Mouse (Mus musculus): ENCODE data around the gene Morc4. TPM values are rescaled to one million over a fixed set of nuclear protein-coding genes. Genes with fewer than 3 reads are reported as not detected.

Gene Morc4
- total RNA-seq, 2 experiments from 2014 or later: 4.8 to 5.8 TPM

DNA sequence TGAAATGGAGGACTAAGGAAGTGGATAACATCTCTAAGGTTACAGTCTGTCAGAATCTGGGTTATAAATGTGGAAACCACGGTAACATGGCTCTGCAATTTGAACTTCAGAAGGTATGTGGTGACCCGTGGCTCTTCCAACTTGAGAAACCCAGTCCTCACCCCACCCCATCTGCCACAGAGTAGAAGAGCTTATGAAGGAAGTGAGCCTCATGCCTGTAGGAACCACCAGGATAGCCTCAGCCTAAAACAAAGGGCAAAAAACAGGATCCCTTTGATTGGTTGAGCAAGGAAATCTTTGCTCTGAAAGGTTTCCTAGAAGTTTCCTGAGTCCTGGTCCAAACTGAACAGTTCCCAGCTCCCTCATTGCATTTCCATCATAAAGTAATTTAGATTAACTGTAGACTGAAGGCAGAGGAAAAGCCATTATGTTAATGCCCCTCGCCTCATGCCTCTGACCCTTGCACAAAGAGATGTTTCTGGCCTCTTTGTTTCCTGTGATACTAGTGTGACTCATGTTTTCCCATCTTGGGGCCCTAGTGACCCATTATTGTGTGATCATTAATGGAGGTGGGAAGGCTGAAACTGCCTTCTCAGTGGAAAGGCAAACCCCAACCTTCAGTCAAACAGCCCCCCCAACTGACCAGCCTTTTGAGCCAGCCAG lies 58.7 kb downstream of the Morc4 start:
- intact Hi-C loops (cut with DNase I): no loop called here
- DNase-seq (ENCODE audit: extremely low spot score in 1 of 2, low spot score in 2 of 2): no peak

DNA sequence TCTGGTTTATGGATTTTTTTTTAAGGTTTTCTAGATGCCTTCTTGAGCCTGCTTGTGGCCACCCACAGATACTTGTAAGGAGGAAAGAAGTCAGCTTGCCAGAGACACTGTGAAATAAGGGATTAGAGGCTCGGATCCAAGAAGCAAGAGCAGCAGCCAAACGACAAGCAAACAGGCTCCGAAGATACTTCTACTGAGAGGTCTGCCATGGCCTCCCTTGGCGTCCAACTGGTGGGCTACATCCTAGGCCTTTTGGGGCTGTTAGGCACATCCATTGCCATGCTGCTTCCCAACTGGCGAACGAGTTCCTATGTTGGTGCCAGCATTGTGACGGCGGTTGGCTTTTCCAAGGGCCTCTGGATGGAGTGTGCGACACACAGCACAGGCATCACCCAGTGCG lies 63.0 kb downstream of the Morc4 start:
- intact Hi-C loops (cut with DNase I): no loop called here
- DNase-seq (ENCODE audit: extremely low spot score in 1 of 2, low spot score in 2 of 2): no peak

DNA sequence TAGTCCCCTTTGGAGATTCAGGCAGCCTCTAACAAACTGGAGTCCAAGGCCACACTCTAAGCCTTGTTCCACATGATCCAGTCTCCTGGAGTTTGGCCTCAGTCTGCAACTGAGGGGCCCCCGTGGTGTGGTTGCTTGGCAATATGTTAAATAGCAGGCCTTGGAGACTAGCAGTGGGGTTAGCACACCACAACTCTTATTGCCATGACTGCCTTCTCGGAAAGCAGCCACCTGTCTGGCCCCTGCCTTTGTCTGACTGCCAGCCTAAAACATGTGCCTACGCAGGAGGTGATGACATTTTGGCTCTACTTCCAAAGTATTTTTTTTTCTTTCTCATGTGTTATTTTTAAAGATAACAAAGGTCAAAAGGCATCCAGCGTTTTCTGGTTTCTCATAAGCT lies 63.4 kb downstream of the Morc4 start:
- intact Hi-C loops (cut with DNase I): no loop called here
- DNase-seq (ENCODE audit: extremely low spot score in 1 of 2, low spot score in 2 of 2): peak in 1 of 2 experiments; percentile 8

DNA sequence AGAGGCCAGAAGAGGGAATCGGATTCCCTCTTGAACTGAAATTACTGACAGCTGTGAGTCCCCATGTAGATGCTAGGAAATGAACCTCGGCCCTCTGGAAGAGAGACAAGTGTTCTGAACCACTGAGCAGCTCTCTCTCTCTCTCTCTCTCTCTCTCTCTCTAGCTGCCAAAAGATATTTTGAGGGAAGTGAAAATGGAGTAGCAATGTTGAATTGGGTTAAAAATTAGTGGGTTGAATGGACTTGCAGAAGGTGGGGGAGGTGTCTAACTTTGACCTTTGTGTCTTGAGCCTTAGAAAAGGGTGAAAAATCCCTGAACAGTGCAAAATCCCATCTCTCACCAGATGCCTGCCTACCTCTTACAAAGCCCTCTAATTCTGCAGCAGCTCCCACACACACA lies 64.1 kb downstream of the Morc4 start:
- DNase-seq (ENCODE audit: extremely low spot score in 1 of 2, low spot score in 2 of 2): no peak
- intact Hi-C loops (cut with DNase I): no loop called here

DNA sequence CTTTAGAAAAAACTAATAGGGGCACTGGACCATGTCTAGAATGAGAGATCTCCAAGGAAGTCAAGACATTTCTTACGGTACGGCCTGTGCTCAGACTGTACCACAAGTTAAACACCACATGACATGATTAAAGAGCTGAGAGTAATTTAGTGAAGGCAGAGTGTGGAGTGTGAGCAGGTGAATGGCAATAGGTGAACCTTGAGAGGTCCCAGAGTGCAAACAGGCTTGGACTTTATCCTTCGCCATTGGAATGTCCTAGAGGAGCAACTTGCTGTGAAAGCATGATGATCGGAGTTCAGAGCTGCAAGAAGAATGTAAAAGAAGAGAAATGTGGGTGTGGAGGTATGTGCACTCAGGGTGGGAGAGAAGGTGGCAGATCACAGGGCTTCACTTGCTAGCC lies 65.6 kb downstream of the Morc4 start:
- intact Hi-C loops (cut with DNase I): no loop called here
- DNase-seq (ENCODE audit: extremely low spot score in 1 of 2, low spot score in 2 of 2): no peak

DNA sequence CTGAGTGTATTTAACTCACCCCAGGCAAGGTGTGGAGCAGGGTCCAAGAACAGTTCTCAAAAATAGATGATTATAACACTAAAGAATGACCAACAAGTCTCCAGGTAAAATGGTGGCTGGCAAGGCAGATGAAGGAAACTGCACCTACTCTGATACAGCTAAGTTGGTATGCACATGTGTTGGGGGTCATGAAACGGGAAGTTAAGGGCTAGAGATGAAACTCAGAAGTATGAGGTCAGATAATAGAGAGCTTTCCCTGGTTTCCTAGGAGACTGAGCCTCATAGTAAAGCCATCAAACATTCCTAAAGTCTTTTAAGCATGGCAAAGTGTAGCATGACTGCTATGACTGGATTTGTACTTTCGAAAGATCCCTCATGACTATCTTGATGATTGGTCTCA lies 68.4 kb downstream of the Morc4 start:
- no peak for DNase-seq (ENCODE audit: extremely low spot score in 1 of 2, low spot score in 2 of 2)
- intact Hi-C loops (cut with DNase I): no loop called here

DNA sequence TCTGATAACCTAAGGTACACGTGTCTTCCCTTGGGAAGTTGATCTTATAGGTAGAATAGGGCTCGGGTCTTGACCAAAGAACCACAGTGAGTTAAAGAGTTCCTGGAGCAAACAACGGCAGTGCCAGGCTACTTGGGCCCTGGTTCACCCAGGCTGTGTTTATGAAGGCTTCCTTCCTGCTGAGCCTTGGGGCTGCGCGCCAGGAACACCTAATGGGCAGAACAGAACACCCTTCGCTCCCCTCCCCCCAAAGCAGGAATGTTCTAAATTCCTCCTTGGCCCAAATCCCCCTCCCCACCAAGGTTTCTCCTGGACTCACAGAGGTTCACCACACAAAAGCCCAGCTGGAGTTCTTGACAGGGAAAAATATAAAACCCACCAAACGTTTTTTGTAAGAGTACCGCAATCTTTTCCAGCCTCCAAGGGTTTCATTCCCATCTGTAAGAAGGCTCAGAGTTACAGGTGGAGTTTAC lies 71.0 kb downstream of the Morc4 start, which contains the start of gene Cldn2:
Gene Cldn2 (plus strand): TSS at position 423 of the 473 bp plus-strand sequence.
- intact Hi-C loops (cut with DNase I): no loop called here
- peak in 1 of 2 experiments; percentile 24 for DNase-seq (ENCODE audit: extremely low spot score in 1 of 2, low spot score in 2 of 2)

DNA sequence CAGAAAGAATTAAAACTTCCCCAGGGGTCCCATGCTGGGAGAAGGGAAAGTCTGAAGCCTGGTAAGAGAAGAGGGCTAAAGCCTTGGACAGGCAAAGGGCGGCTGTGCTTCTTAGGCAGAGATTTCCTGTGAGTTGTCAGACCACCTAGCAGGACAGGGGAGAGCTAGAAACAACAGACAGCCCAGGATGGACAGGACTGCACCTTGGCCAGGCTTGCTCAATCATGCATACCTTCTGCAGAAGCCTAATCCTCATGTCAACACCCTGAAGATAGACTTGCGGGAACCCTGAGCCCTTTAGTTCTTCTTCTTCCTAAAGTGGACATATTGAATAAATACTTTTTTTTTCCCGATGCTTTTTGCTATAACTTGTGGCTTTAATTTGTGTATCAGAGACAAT lies 71.5 kb downstream of the Morc4 start:
- DNase-seq (ENCODE audit: extremely low spot score in 1 of 2, low spot score in 2 of 2): no peak
- intact Hi-C loops (cut with DNase I): no loop called here

DNA sequence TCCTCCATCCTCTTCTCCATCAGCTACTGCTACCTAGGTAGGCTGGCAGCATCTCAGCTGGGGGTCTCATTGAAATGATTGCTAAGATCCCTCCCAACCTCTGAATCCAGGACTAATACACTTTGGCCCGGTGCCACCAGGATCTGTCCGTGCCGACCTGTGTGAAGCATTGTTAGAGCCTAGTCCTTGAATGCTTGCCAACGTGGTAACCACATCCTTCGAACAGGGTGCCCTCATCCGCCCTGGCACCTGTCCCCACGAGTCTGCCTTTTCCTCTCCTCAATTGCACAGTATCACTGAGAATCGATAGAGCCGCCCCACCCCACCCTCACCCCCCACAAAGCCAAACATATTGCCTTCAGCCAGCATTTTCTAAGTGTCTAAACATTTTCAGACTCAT lies 73.6 kb downstream of the Morc4 start:
- intact Hi-C loops (cut with DNase I): no loop called here
- DNase-seq (ENCODE audit: extremely low spot score in 1 of 2, low spot score in 2 of 2): peak in 1 of 2 experiments; percentile 16

DNA sequence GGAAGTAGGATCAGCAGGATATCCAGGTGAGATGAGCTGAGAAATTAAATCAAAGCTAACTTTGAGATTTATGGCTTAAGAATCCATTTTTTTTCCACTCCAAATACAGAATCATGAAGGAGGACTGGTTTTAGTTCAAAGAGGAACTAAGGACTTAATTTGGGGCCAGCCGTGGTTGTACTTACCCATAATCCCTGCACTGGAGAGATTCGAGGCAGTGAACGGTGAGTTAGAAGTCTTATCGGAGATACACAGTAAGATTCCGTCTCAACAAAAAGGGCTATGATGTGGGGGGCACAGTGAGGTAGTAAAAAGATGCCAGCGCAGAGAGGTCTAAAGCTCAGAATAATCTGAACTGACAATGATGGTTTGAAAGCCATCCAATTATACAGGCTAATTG lies 75.4 kb downstream of the Morc4 start:
- intact Hi-C loops (cut with DNase I): no loop called here
- DNase-seq (ENCODE audit: extremely low spot score in 1 of 2, low spot score in 2 of 2): no peak

DNA sequence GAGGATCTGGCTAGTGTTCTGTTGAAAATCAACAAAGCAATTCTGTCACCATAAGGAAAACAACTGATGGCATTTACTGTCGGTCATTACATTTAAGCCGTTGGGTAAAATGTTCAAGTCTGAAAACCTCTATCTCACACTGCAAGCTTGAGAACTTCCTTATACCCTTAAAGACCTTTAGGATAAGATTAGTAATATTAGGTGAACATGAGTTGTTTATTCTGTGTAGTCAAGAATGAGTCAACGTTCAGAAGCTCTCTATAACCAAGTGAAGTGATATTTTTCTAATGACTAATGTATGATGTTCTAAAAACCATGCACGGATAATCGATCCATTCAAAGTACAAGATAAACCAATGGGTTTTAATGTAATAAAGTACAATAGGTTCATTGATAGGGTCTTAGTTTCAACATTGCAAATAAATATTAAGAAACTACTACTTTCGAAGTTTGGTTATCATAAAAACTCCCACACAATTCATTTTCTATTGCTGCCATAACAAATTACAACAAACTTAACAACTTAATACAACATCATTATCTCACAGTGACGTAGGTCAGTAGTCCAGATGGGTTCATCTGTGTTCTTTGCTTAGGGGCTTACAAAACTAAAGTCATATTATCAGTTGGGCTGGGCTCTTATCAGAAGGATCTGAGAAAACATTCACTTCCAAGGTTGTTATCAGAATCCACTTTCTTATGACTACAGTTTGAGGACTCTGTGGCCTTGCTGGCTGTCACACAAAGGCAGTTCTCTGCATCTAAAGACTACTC lies 77.2 kb downstream of the Morc4 start:
- DNase-seq (ENCODE audit: extremely low spot score in 1 of 2, low spot score in 2 of 2): no peak
- intact Hi-C loops (cut with DNase I): no loop called here

- intact Hi-C loops (cut with DNase I): no loop called here
Measured at GRCm38 (mm10) chrX:139785764-139786163, 85.7 kb downstream of the Morc4 start.

DNA sequence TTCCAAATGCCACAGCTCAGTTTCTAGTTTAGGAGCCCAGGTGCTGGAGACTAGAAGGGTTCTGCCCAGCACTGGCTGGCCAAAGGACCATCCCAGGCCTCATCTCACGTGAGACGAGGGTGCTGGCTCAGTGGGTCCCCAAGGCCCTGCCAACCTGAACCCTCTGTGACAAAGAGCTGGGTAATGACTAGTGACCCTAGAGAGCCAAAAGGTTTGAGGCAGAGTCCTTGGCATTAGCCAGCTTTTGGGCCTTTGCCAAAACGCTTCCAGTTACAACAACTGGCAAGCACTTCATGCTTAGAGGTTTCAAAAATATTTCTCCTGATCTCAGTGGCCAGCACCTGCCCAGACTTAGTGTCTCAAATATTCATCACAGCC lies 88.4 kb downstream of the Morc4 start:
- intact Hi-C loops (cut with DNase I): no loop called here
- no peak for DNase-seq (ENCODE audit: extremely low spot score in 1 of 2, low spot score in 2 of 2)

More at GRCm38 (mm10) chrX:139785764-139786163, 85.7 kb downstream of the Morc4 start:
- no peak for DNase-seq (ENCODE audit: extremely low spot score in 1 of 2, low spot score in 2 of 2)

GRCm38 (mm10) chrX:139782278-139783044 lies 89.0 kb downstream of the Morc4 start, which contains the start of gene Ripply1:
Ripply1 (minus strand) TSS chrX:139782353.
- no peak for DNase-seq (ENCODE audit: extremely low spot score in 1 of 2, low spot score in 2 of 2)
- intact Hi-C loops (cut with DNase I): no loop called here

GRCm38 (mm10) chrX:139781563-139781962 lies 89.9 kb downstream of the Morc4 start:
- DNase-seq (ENCODE audit: extremely low spot score in 1 of 2, low spot score in 2 of 2): no peak
- intact Hi-C loops (cut with DNase I): no loop called here

DNA sequence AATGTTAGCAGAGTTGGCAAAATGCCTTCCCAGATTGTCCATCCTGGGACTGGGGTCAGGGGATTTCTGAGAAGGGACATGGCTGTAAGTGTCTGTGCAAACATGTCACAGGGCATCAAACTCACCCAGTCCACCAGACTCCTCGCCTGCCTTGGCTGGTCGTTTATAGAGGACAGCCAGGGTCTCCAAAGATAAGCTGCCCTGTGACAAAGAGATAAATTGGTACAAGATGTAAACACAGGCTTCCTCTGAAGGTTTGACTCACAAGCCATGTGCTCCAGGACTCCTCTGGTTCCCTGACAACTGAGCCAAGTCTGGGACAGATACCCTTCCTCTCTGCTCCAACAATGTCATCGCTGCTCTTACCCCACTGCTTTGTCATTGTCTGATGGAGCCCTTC lies 90.5 kb downstream of the Morc4 start:
- DNase-seq (ENCODE audit: extremely low spot score in 1 of 2, low spot score in 2 of 2): no peak
- intact Hi-C loops (cut with DNase I): no loop called here

GRCm38 (mm10) chrX:139779401-139779800 lies 92.1 kb downstream of the Morc4 start:
- no peak for DNase-seq (ENCODE audit: extremely low spot score in 1 of 2, low spot score in 2 of 2)

GRCm38 (mm10) chrX:139778886-139779285 lies 92.6 kb downstream of the Morc4 start:
- intact Hi-C loops (cut with DNase I): loop anchor here (5.0 kb wide), 1 partner anchor 53 kb away; no protein-coding TSS in a partner anchor
- no peak for DNase-seq (ENCODE audit: extremely low spot score in 1 of 2, low spot score in 2 of 2)

More at GRCm38 (mm10) chrX:139779401-139779800, 92.1 kb downstream of the Morc4 start:
- intact Hi-C loops (cut with DNase I): loop anchor here (5.0 kb wide), 1 partner anchor 53 kb away; no protein-coding TSS in a partner anchor

GRCm38 (mm10) chrX:139777357-139777756 lies 94.1 kb downstream of the Morc4 start:
- intact Hi-C loops (cut with DNase I): loop anchor here (5.0 kb wide), 1 partner anchor 55 kb away; no protein-coding TSS in a partner anchor
- DNase-seq (ENCODE audit: extremely low spot score in 1 of 2, low spot score in 2 of 2): no peak
